Mouse (Mus musculus): ENCODE data around the gene Commd4. TPM values are rescaled to one million over a fixed set of nuclear protein-coding genes. Genes with fewer than 3 reads are reported as not detected.
"Not testable (repeated sequence)": the region's sequence is repeated elsewhere in the genome, so short reads cannot be mapped to it uniquely, and the experiment has no call there.

The Commd4 gene
- total RNA-seq (2021) = 10 to 100 TPM; 48.2 to 58.0 TPM
- long read RNA-seq, experiment 1, transcript Commd4-204 (7 exons, 1,941 nt) = minor isoform, 8 of 95 reads
- long read RNA-seq, experiment 1, transcript Commd4-201 (8 exons, 858 nt) = major isoform, 60 of 95 reads
- long read RNA-seq, experiment 1, transcript Commd4-202 (1 exons, 437 nt) = minor isoform, 5 of 95 reads
- long read RNA-seq, experiment 1, partial matches to known transcripts = 5 of 95 reads
- long read RNA-seq, experiment 1, other reads (novel, unspliced or antisense) = 17 of 95 reads
- long read RNA-seq, experiment 2, transcript Commd4-201 (8 exons, 858 nt) = major isoform, 31 of 54 reads
- long read RNA-seq, experiment 2, partial matches to known transcripts = 4 of 54 reads
- long read RNA-seq, experiment 2, other reads (novel, unspliced or antisense) = 13 of 54 reads

- DNase-seq = peak; percentile 90 to 92
These were observed at the start of gene Commd4 for GRCm38 (mm10) chr9:57158013-57158470. Commd4 (minus strand) TSS chr9:57158331.

GRCm38 (mm10) chr9:57206896-57207295 lies 48.8 kb upstream of the Commd4 start:
- DNase-seq = no peak

- DNase-seq = not testable (repeated sequence)
These were observed 45.4 kb upstream of the Commd4 start for GRCm38 (mm10) chr9:57203571-57203970.

- no peak for DNase-seq
These were observed 44.9 kb upstream of the Commd4 start for GRCm38 (mm10) chr9:57202981-57203380.

GRCm38 (mm10) chr9:57197414-57197813 lies 39.3 kb upstream of the Commd4 start:
- DNase-seq = no peak

GRCm38 (mm10) chr9:57196708-57197107 lies 38.6 kb upstream of the Commd4 start:
- no peak for DNase-seq

GRCm38 (mm10) chr9:57168411-57168810 lies 10.3 kb upstream of the Commd4 start:
- DNase-seq = no peak

GRCm38 (mm10) chr9:57166173-57166572 lies 8.0 kb upstream of the Commd4 start:
- no peak for DNase-seq

- DNase-seq = no peak
These were observed 5.0 kb upstream of the Commd4 start for GRCm38 (mm10) chr9:57163137-57163536.

GRCm38 (mm10) chr9:57162496-57162895 lies 4.4 kb upstream of the Commd4 start:
- DNase-seq = peak in 1 of 2 experiments; percentile 25

- no peak for DNase-seq
These were observed 375 bp upstream of the Commd4 start for GRCm38 (mm10) chr9:57158506-57158905.

- DNase-seq = no peak
These were observed 632 bp downstream of the Commd4 start for GRCm38 (mm10) chr9:57157499-57157898.

- no peak for DNase-seq
These were observed 1.3 kb downstream of the Commd4 start for GRCm38 (mm10) chr9:57156823-57157222.

- DNase-seq = no peak
These were observed 1.7 kb downstream of the Commd4 start for GRCm38 (mm10) chr9:57156383-57156782.

- no peak for DNase-seq
These were observed 5.8 kb downstream of the Commd4 start for GRCm38 (mm10) chr9:57152331-57152730.

- no peak for DNase-seq
These were observed 7.9 kb downstream of the Commd4 start for GRCm38 (mm10) chr9:57150192-57150591.

- no peak for DNase-seq
These were observed 9.1 kb downstream of the Commd4 start for GRCm38 (mm10) chr9:57149021-57149420.

- DNase-seq = peak; percentile 85 to 88
These were observed 9.8 kb downstream of the Commd4 start, which contains the start of gene Neil1 for GRCm38 (mm10) chr9:57148144-57148878. Neil1 (minus strand) TSS chr9:57148305.

- peak in 1 of 2 experiments; percentile 30 for DNase-seq
These were observed 10.7 kb downstream of the Commd4 start for GRCm38 (mm10) chr9:57147205-57148143.

GRCm38 (mm10) chr9:57146451-57147066 lies 11.6 kb downstream of the Commd4 start:
- no peak for DNase-seq

- no peak for DNase-seq
These were observed 13.3 kb downstream of the Commd4 start for GRCm38 (mm10) chr9:57144830-57145229.
